Mouse (Mus musculus) lung, embryonic 16.5 days (tissue): ENCODE data around the gene Lcn4. TPM values are rescaled to one million over a fixed set of nuclear protein-coding genes. Genes with fewer than 3 reads are reported as not detected.

Experiments used
- ATAC-seq: fragments of 200-750 bp; cut with Nextera tagmentation; 2 replicates; pipeline ENCODE4 v1.8.0; 2017; ENCODE audit warnings: low read depth, mild to moderate bottlenecking, moderate library complexity
- H3K27ac ChIP-seq: fragments of 300-500 bp; sonication (generic); 2 replicates; pipeline ENCODE4 v1.5.1; 2014; ENCODE audit warnings: mild to moderate bottlenecking, control low read depth, low read length
- H3K27me3 ChIP-seq: fragments of 300-500 bp; sonication (generic); 2 replicates; pipeline ENCODE4 v1.6.1; 2014; ENCODE audit warnings: low read depth, low read length, mixed read lengths; ENCODE audit not compliant: control insufficient read depth, insufficient read depth
- H3K36me3 ChIP-seq: fragments of 300-500 bp; sonication (generic); 2 replicates; pipeline ENCODE4 v1.6.1; 2014; ENCODE audit warnings: low read length; ENCODE audit not compliant: control insufficient read depth, insufficient read depth
- H3K4me1 ChIP-seq: fragments of 300-500 bp; sonication (generic); replicated peaks from 2 replicates; pipeline ENCODE4 v1.6.1; 2014; ENCODE audit warnings: low read length, mixed read lengths; ENCODE audit not compliant: control insufficient read depth, insufficient read depth
- H3K4me2 ChIP-seq: fragments of 300-500 bp; sonication (generic); 2 replicates; pipeline ENCODE4 v1.6.1; 2014; ENCODE audit warnings: low read depth, low read length, control low read depth
- H3K4me3 ChIP-seq: fragments of 300-500 bp; sonication (generic); 2 replicates; pipeline ENCODE4 v1.5.1; 2014; ENCODE audit warnings: mild to moderate bottlenecking, low read length, control low read depth
- H3K9ac ChIP-seq: fragments of 300-500 bp; sonication (generic); 2 replicates; pipeline ENCODE4 v1.6.1; 2014; ENCODE audit warnings: low read length, control low read depth
- H3K9me3 ChIP-seq: fragments of 300-500 bp; sonication (generic); 2 replicates; pipeline ENCODE4 v1.6.1; 2016; ENCODE audit warnings: low read length; ENCODE audit not compliant: control insufficient read depth
- WGBS: fragments of 180-500 bp; shearing (Covaris S2); extraction: QIAGEN DNeasy Blood & Tissue Kit; methylation state at CpG from one replicate; pipeline ENCODE4 v1.1.7; 2014; 5-methylcytosine and 5-hydroxymethylcytosine counted together
- polyA plus RNA-seq: library from polyadenylated mRNA; unstranded; fragments of >200 nt; fragmentation: Nextera tagmentation; extraction: Ambion mirVana; gene quantifications from 2 replicates; pipeline ENCODE4 v1.2.1, GENCODE M21; 2015

The Lcn4 gene
- polyA plus RNA-seq, 1 experiment from 2014 or later, result not detected

- Histone ChIP-seq H3K27ac (no peak overlapping the region), H3K9ac (0 out of 2 replicates have a peak overlapping the region, but pooled peaks have one; percentile 22), H3K4me1 (peaks cover 12% of the 10 kb centered on the region), H3K4me3 (no peak overlapping the region), H3K27me3 (no peaks in the 10 kb centered on the region), H3K36me3 (peaks cover 29% of the 10 kb centered on the region), H3K9me3 (no peaks in the 10 kb centered on the region), H3K4me2 (no peak overlapping the region)
- no peak for ATAC-seq
- 67% methylated on average over 4 of the region's 4 CpGs for whole genome bisulfite sequencing
These were observed 33.7 kb downstream of the Lcn4 start for GRCm38 (mm10) chr2:26637316-26637932.

GRCm38 (mm10) chr2:26636325-26636635 lies 34.8 kb downstream of the Lcn4 start:
- Histone ChIP-seq H3K9me3 (no peaks in the 10 kb centered on the region), H3K4me1 (peaks cover 12% of the 10 kb centered on the region), H3K4me2 (no peak overlapping the region), H3K4me3 (no peak overlapping the region), H3K36me3 (peaks cover 29% of the 10 kb centered on the region), H3K9ac (no peak overlapping the region), H3K27ac (no peak overlapping the region), H3K27me3 (no peaks in the 10 kb centered on the region)
- WGBS, result 22% methylated on average over 2 of the region's 2 CpGs
- ATAC-seq, result no peak

DNA sequence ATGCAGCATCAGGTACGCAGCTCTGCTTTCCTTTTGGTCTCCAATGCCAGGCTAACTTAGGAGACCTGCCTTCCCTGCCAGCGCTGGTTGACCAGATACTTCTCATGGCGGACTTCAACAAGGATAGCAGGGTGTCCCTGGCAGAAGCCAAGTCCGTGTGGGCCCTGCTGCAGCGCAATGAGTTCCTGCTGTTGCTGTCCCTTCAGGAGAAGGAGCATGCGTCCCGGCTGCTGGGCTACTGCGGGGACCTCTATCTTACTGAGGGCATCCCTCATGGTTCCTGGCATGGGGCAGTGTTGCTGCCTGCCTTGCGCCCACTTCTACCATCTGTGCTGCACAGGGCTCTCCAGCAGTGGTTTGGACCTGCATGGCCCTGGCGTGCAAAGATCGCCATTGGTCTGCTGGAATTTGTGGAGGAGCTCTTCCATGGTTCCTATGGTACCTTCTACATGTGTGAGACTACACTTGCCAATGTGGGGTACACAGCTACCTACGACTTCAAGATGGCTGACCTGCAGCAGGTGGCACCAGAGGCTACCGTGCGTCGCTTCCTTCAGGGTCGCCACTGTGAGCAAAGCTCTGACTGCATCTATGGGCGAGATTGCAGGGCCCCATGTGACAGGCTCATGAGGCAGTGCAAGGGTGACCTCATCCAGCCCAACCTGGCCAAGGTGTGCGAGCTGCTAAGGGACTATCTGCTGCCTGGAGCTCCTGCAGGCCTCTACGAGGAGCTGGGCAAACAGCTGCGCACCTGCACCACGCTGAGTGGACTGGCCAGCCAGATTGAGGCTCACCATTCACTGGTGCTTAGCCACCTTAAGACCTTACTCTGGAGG lies 35.4 kb downstream of the Lcn4 start:
- Histone ChIP-seq H3K36me3 (peaks cover 29% of the 10 kb centered on the region), H3K27me3 (no peaks in the 10 kb centered on the region), H3K27ac (no peak overlapping the region), H3K9ac (no peak overlapping the region), H3K4me3 (no peak overlapping the region), H3K4me1 (peaks cover 12% of the 10 kb centered on the region), H3K4me2 (no peak overlapping the region), H3K9me3 (no peaks in the 10 kb centered on the region)
- 62% methylated on average over 21 of the region's 21 CpGs for WGBS
- ATAC-seq, result no peak

- WGBS, result 57% methylated on average over 12 of the region's 12 CpGs
- Histone ChIP-seq H3K4me2 (no peak overlapping the region), H3K4me3 (no peak overlapping the region), H3K36me3 (peaks cover 29% of the 10 kb centered on the region), H3K27me3 (no peaks in the 10 kb centered on the region), H3K4me1 (peaks cover 18% of the 10 kb centered on the region), H3K9me3 (no peaks in the 10 kb centered on the region), H3K27ac (no peak overlapping the region; the same call in 1 of the 2 replicates), H3K9ac (no peak overlapping the region; the same call in 1 of the 2 replicates)
- ATAC-seq, result no peak
These were observed 36.2 kb downstream of the Lcn4 start for GRCm38 (mm10) chr2:26634629-26635488.

- Histone ChIP-seq H3K9ac (no peak overlapping the region), H3K27ac (no peak overlapping the region), H3K27me3 (no peaks in the 10 kb centered on the region), H3K4me1 (peaks cover 20% of the 10 kb centered on the region), H3K4me2 (no peak overlapping the region), H3K9me3 (no peaks in the 10 kb centered on the region), H3K36me3 (peaks cover 29% of the 10 kb centered on the region), H3K4me3 (no peak overlapping the region)
- ATAC-seq, result no peak
- 54% methylated on average over 4 of the region's 4 CpGs for WGBS
These were observed 37.0 kb downstream of the Lcn4 start for GRCm38 (mm10) chr2:26633953-26634530.

GRCm38 (mm10) chr2:26632541-26633395 lies 38.3 kb downstream of the Lcn4 start:
- WGBS, result 72% methylated on average over 16 of the region's 16 CpGs
- H3K9me3 ChIP-seq, result no peaks in the 10 kb centered on the region
- H3K36me3 ChIP-seq, result peaks cover 21% of the 10 kb centered on the region
- H3K9ac ChIP-seq, result no peak overlapping the region
- peaks cover 15% of the 10 kb centered on the region for H3K4me1 ChIP-seq
- no peak overlapping the region for H3K4me3 ChIP-seq
- H3K4me2 ChIP-seq, result no peak overlapping the region
- H3K27me3 ChIP-seq, result no peaks in the 10 kb centered on the region
- H3K27ac ChIP-seq, result no peak overlapping the region
- no peak for ATAC-seq

DNA sequence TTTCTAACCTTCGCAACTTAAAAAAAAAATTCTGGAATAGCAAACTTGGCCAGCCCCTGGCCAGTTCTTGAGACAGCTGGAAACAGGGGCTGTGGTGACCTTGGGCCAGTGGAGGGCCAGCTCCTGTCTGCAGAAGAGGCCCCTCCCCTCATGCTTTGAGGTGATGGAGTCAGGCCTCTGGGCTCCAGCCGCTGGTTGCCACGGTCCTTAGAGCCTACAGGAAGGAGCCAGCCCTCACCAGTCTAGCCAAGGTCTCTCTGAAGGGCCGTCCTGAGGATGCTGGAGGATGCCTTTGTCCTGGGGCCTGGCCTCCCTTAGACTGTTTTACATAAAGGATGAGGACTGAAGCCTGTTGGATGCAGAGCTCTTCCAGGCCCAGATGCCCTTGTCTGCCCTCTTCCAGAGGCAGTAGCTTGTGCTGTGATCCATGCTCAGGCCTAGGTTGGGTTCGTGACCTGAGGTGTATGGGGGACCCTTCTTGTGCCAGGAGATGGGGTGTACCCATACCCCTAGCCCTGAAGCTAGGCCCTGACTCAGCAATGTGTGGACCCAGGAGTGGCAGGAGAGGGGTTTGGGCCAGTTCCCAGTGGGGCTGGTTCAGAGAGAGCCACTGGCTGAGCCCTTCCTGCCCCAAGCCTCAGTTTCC lies 42.2 kb downstream of the Lcn4 start:
- H3K4me3 ChIP-seq, result peak overlapping the region; percentile 68
- H3K27me3 ChIP-seq, result no peaks in the 10 kb centered on the region
- no peak overlapping the region for H3K27ac ChIP-seq
- H3K9ac ChIP-seq, result peak overlapping the region; percentile 90
- H3K4me1 ChIP-seq, result peaks cover 15% of the 10 kb centered on the region
- 21% methylated on average over 5 of the region's 5 CpGs for WGBS
- H3K36me3 ChIP-seq, result no peaks in the 10 kb centered on the region
- peak overlapping the region; percentile 98 for H3K4me2 ChIP-seq
- peak; percentile 43 for ATAC-seq
- no peaks in the 10 kb centered on the region for H3K9me3 ChIP-seq
